In the genomic region with DNA sequence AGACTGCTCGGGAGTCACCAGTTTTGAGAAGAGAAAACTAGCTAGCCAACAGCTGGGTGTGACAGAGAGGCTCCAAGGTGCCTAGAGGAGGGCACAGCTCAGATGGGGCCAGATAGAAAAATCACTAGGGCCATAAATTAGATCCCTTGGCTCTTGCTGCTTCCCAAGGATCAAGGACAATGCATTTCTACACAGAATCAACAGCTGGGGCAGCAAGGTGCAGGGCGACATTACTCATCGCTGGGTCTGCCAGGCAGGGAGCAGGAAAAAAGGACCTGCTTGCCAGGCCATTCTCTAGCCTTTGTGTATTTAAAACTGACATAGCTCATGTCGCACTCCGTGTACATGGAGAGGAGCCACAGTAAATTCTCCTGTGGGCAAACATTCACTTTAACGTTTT, we compare ENCODE assay signal across 22 mouse cellular contexts.
DNase-seq lines count a peak whose midpoint lies in the region; ATAC-seq lines count a peak whose summit lies in the region.
"Had no signal": no experiment of that assay in that cellular context is flagged by ENCODE, and none has a peak within 500 bp of the region (broad histone marks: within the 10 kb centered on the region; RNA-seq: fewer than 3 reads in every experiment).

No protein-coding gene starts in this region.

- no peaks in the 10 kb centered on the region for H3K27me3 ChIP-seq in forebrain, embryonic 11.5 days (ENCODE audit: control insufficient read depth, insufficient read depth, low read length)
- H3K27me3 ChIP-seq in forebrain, embryonic 12.5 days: no peaks in the 10 kb centered on the region
- H3K27me3 ChIP-seq in neural tube, embryonic 13.5 days: no peaks in the 10 kb centered on the region
- H3K27me3 ChIP-seq in intestine, embryonic 16.5 days (replicated peaks; ENCODE audit: control insufficient read depth, insufficient read depth, low read length): no peaks in the 10 kb centered on the region
- H3K27me3 ChIP-seq: embryonic facial prominence, embryonic 13.5 days; heart, embryonic 13.5 days; intestine, embryonic 15.5 days had no signal

- H3K9ac ChIP-seq in forebrain, embryonic 11.5 days (ENCODE audit: low read length): no peak overlapping the region
- no peak overlapping the region for H3K9ac ChIP-seq in forebrain, embryonic 12.5 days
- no peak overlapping the region for H3K9ac ChIP-seq in neural tube, embryonic 13.5 days
- no peak overlapping the region for H3K9ac ChIP-seq in intestine, embryonic 16.5 days (ENCODE audit: low read depth, low read length)
- H3K9ac ChIP-seq: embryonic facial prominence, embryonic 13.5 days; heart, embryonic 13.5 days; hindbrain, embryonic 14.5 days; intestine, embryonic 15.5 days had no signal

- H3K4me2 ChIP-seq in forebrain, embryonic 11.5 days (ENCODE audit: low read depth, low read length, severe bottlenecking): no peak overlapping the region
- H3K4me2 ChIP-seq in forebrain, embryonic 12.5 days: no peak overlapping the region
- H3K4me2 ChIP-seq in neural tube, embryonic 13.5 days: no peak overlapping the region
- H3K4me2 ChIP-seq in intestine, embryonic 16.5 days (ENCODE audit: low read depth, low read length): no peak overlapping the region
- H3K4me2 ChIP-seq: embryonic facial prominence, embryonic 13.5 days; heart, embryonic 13.5 days; hindbrain, embryonic 14.5 days; intestine, embryonic 15.5 days had no signal

- H3K4me3 ChIP-seq in forebrain, embryonic 11.5 days (ENCODE audit: low read depth, low read length): no peak overlapping the region
- H3K4me3 ChIP-seq in forebrain, embryonic 12.5 days (replicated peaks): no peak overlapping the region
- no peak overlapping the region for H3K4me3 ChIP-seq in neural tube, embryonic 13.5 days
- no peak overlapping the region for H3K4me3 ChIP-seq in intestine, embryonic 16.5 days (ENCODE audit: low read length)
- H3K4me3 ChIP-seq: embryonic facial prominence, embryonic 13.5 days; gastrocnemius, adult 2 months; heart, embryonic 13.5 days; intestine, embryonic 15.5 days had no signal

- H3K27ac ChIP-seq in forebrain, embryonic 11.5 days (ENCODE audit: low read depth, low read length): no peak overlapping the region
- H3K27ac ChIP-seq in forebrain, embryonic 12.5 days: no peak overlapping the region
- peak overlapping the region; percentile 57 for H3K27ac ChIP-seq in neural tube, embryonic 13.5 days (replicated peaks)
- H3K27ac ChIP-seq in intestine, embryonic 16.5 days (ENCODE audit: low read length): no peak overlapping the region
- H3K27ac ChIP-seq: embryonic facial prominence, embryonic 13.5 days; gastrocnemius, adult 2 months; heart, embryonic 13.5 days; hindbrain, embryonic 14.5 days; intestine, embryonic 15.5 days had no signal

- intact Hi-C loops in left cerebral cortex, postnatal 36 days (cut with DNase I): no loop called here

- no peaks in the 10 kb centered on the region for H3K9me3 ChIP-seq in forebrain, embryonic 11.5 days (ENCODE audit: control insufficient read depth, low read length)
- no peaks in the 10 kb centered on the region for H3K9me3 ChIP-seq in forebrain, embryonic 12.5 days
- no peaks in the 10 kb centered on the region for H3K9me3 ChIP-seq in neural tube, embryonic 13.5 days
- H3K9me3 ChIP-seq in intestine, embryonic 16.5 days (ENCODE audit: control insufficient read depth, low read length): no peaks in the 10 kb centered on the region
- H3K9me3 ChIP-seq: embryonic facial prominence, embryonic 13.5 days; G1E; heart, embryonic 13.5 days; intestine, embryonic 15.5 days had no signal

- no peaks in the 10 kb centered on the region for H3K4me1 ChIP-seq in forebrain, embryonic 11.5 days (replicated peaks; ENCODE audit: control insufficient read depth, insufficient read depth, low read length)
- peaks cover 12% of the 10 kb centered on the region; the same call in 1 of the 2 replicates for H3K4me1 ChIP-seq in forebrain, embryonic 12.5 days
- peaks cover 49% of the 10 kb centered on the region for H3K4me1 ChIP-seq in neural tube, embryonic 13.5 days (replicated peaks)
- no peaks in the 10 kb centered on the region for H3K4me1 ChIP-seq in intestine, embryonic 16.5 days (ENCODE audit: control insufficient read depth, insufficient read depth, low read length)
- H3K4me1 ChIP-seq: heart, embryonic 13.5 days had no signal

- DNase-seq in forebrain, embryonic 11.5 days (ENCODE audit: low spot score): peak; percentile 38
- DNase-seq in neural tube, embryonic 10.5 days (ENCODE audit: extremely low spot score, low spot score): no peak
- DNase-seq in adrenal gland, adult 8-10 months: peak; percentile 81
- DNase-seq in adrenal gland, postnatal 36 days: peak; percentile 76 to 84
- no peak for DNase-seq in left cerebral cortex, postnatal 36 days (ENCODE audit: low spot score in 2 of 2)
- DNase-seq: B cell, adult 2 months; cerebellum, adult 11-12 months; cerebellum, adult 9-11 months; cerebellum, postnatal 36 days; gastrocnemius, adult 2 months; gastrocnemius, postnatal 25 days; heart, postnatal 4 days had no signal

- WGBS in forebrain, embryonic 11.5 days: 87% methylated on average over 6 of the region's 6 CpGs
- WGBS in forebrain, embryonic 12.5 days: 84% methylated on average over 6 of the region's 6 CpGs
- 34% methylated on average over 6 of the region's 6 CpGs for WGBS in neural tube, embryonic 13.5 days
- WGBS in intestine, embryonic 16.5 days: 45% methylated on average over 6 of the region's 6 CpGs

- no peaks in the 10 kb centered on the region for H3K36me3 ChIP-seq in forebrain, embryonic 11.5 days (ENCODE audit: control insufficient read depth, insufficient read depth, low read length)
- no peaks in the 10 kb centered on the region for H3K36me3 ChIP-seq in forebrain, embryonic 12.5 days (replicated peaks)
- H3K36me3 ChIP-seq in neural tube, embryonic 13.5 days: no peaks in the 10 kb centered on the region
- 0 out of 2 replicates have a peak, but pooled peaks cover 5% of the 10 kb centered on the region for H3K36me3 ChIP-seq in intestine, embryonic 16.5 days (ENCODE audit: control insufficient read depth, insufficient read depth, low read length)
- H3K36me3 ChIP-seq: embryonic facial prominence, embryonic 13.5 days; intestine, embryonic 15.5 days had no signal

- no peak for ATAC-seq in forebrain, embryonic 11.5 days (replicated peaks; ENCODE audit: low FRiP score)
- ATAC-seq in forebrain, embryonic 12.5 days (ENCODE audit: low FRiP score): no peak
- ATAC-seq in neural tube, embryonic 13.5 days (ENCODE audit: low read depth): no peak
- no peak for ATAC-seq in intestine, embryonic 16.5 days
- ATAC-seq: CD4-positive, CD25-positive, alpha-beta regulatory T cell, adult 4 months; forebrain, embryonic 14.5 days; intestine, embryonic 15.5 days had no signal

Comparison
In these comparisons a context has a peak if more than half of its experiments do, and no peak if none do; other contexts are left out.
1. DNase-seq: peak in forebrain, embryonic 11.5 days (single experiment), adrenal gland, adult 8-10 months (single experiment) and adrenal gland, postnatal 36 days (2 of 2); none in neural tube, embryonic 10.5 days (single experiment) and left cerebral cortex, postnatal 36 days (0 of 2).